Mouse (Mus musculus) intestine, embryonic 16.5 days (tissue): ENCODE results near the gene Xxylt1. TPM values are rescaled to one million over a fixed set of nuclear protein-coding genes. Genes with fewer than 3 reads are reported as not detected.

ENCODE experiments used
- ATAC-seq: fragments of 200-750 bp; cut with Nextera tagmentation; 2 replicates; pipeline ENCODE4 v1.8.0; 2017; ENCODE audit warnings: moderate TSS enrichment, moderate library complexity
- H3K27ac ChIP-seq: fragments of 300-500 bp; sonication (generic); 2 replicates; pipeline ENCODE4 v1.5.1; 2014; ENCODE audit warnings: mild to moderate bottlenecking, low read length
- H3K27me3 ChIP-seq: fragments of 300-500 bp; sonication (generic); replicated peaks from 2 replicates; pipeline ENCODE4 v1.6.1; 2014; ENCODE audit warnings: low read length, control low read depth, mixed read lengths; ENCODE audit not compliant: control insufficient read depth, insufficient read depth
- H3K36me3 ChIP-seq: fragments of 300-500 bp; sonication (generic); 2 replicates; pipeline ENCODE4 v1.6.1; 2014; ENCODE audit warnings: low read length, control low read depth; ENCODE audit not compliant: control insufficient read depth, insufficient read depth
- H3K4me1 ChIP-seq: fragments of 300-500 bp; sonication (generic); 2 replicates; pipeline ENCODE4 v1.6.1; 2014; ENCODE audit warnings: low read length, control low read depth, mixed read lengths; ENCODE audit not compliant: control insufficient read depth, insufficient read depth
- H3K4me2 ChIP-seq: fragments of 300-500 bp; sonication (generic); 2 replicates; pipeline ENCODE4 v1.6.1; 2014; ENCODE audit warnings: low read depth, low read length, control low read depth
- H3K4me3 ChIP-seq: fragments of 300-500 bp; sonication (generic); 2 replicates; pipeline ENCODE4 v1.5.1; 2014; ENCODE audit warnings: mild to moderate bottlenecking, low read length
- H3K9ac ChIP-seq: fragments of 300-500 bp; sonication (generic); 2 replicates; pipeline ENCODE4 v1.6.1; 2014; ENCODE audit warnings: low read depth, low read length
- H3K9me3 ChIP-seq: fragments of 300-500 bp; sonication (generic); 2 replicates; pipeline ENCODE4 v1.6.1; 2016; ENCODE audit warnings: low read length, control low read depth; ENCODE audit not compliant: control insufficient read depth
- WGBS: fragments of 180-500 bp; shearing (Covaris S2); extraction: QIAGEN DNeasy Blood & Tissue Kit; methylation state at CpG from one replicate; pipeline ENCODE4 v1.1.7; 2014; 5-methylcytosine and 5-hydroxymethylcytosine counted together
- polyA plus RNA-seq: library from polyadenylated mRNA; unstranded; fragments of >200 nt; fragmentation: Nextera tagmentation; extraction: Ambion mirVana; gene quantifications from 2 replicates; pipeline ENCODE4 v1.2.1, GENCODE M21; 2015

The Xxylt1 gene
- polyA plus RNA-seq, 1 experiment from 2014 or later, result 4.9 TPM

DNA sequence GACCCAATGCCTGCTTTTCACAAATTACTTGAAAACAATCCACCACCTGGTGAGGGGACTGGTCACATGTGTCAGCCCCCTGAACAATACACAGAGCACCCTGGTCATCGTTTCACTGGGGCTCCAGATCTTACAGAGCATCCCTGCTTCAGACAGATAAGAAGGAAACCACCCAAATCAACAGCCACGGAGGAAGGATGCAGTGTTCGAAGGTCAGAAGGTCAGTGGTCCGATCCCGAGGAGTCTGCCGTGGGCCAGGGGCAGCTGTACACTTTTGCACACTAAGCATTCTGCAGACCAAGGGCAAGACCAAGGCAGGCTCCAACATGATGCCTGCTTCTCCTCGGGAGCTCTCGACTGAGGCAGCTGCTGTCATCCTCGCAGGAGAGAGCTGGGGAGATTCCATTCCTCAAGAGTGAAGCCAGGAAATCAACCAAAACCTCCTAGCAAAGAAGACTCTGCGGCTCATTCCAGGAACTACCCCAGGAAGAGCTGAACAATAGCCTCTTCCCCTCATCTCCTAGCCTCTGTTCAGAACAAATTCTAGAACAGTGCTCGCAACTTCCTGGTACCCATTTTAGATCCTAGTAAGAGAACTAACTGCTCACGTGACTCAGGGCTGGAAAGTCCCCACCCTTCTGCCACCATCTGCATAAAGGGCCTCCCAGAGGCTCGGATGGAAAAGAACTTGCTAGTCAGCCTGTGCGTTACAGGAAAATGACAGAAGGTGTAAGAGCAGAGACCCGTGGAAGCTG is 14.7 kb downstream of the Xxylt1 start:
- ATAC-seq, result peak; percentile 40
- WGBS, result 50% methylated on average over 15 of the region's 15 CpGs

DNA sequence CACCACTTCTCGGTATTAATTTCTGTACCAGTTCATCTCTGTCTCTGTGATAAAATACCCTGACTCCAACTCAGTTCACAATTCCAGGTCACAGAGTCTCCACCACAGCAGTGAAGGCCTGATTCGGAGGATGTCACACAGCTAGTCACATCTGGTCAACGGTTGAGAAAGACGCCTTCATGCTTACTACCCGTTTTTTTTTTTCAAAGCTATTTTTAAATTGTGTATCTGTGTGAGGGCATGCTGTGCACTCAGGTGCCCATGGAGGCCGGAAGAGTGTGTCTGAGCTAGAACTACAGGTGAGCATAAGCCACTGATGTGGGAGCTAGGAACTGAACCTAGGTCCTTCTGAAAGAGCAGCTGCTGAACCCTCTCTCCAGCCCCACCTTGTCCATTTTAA is 16.4 kb downstream of the Xxylt1 start:
- Histone ChIP-seq H3K4me3 (no peak overlapping the region), H3K27me3 (no peaks in the 10 kb centered on the region), H3K27ac (no peak overlapping the region), H3K9ac (no peak overlapping the region), H3K36me3 (no peaks in the 10 kb centered on the region), H3K4me1 (peaks cover 27% of the 10 kb centered on the region), H3K4me2 (no peak overlapping the region), H3K9me3 (no peaks in the 10 kb centered on the region)
- 89% methylated on average over 6 of the region's 6 CpGs for WGBS
- no peak for ATAC-seq

More for the DNA sequence above, 14.7 kb downstream of the Xxylt1 start:
- no peaks in the 10 kb centered on the region for H3K9me3 ChIP-seq
- no peak overlapping the region for H3K4me3 ChIP-seq
- no peaks in the 10 kb centered on the region for H3K36me3 ChIP-seq
- no peak overlapping the region for H3K9ac ChIP-seq
- peaks cover 34% of the 10 kb centered on the region for H3K4me1 ChIP-seq
- no peak overlapping the region for H3K4me2 ChIP-seq
- H3K27ac ChIP-seq, result peak overlapping the region; percentile 73
- H3K27me3 ChIP-seq, result no peaks in the 10 kb centered on the region

DNA sequence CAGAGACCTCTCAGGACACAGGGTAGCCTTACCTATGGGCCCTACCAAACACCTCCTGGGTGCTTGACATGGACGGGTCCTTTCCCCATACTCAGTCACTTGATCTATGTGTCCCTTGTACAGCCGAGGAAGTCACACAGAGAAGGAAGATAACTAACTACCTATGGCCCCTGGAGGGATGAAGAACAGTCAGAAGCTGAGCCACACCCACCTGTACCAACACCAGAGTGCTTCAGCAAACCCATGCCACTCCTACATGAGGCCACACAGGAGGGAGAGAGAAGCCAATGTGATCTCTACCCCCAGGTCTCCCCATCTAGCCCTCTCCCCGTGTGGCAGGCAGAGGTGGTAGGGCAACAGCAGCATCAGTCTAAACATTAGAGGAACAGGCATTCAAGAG is 18.3 kb downstream of the Xxylt1 start:
- no peak overlapping the region for H3K27ac ChIP-seq
- no peak overlapping the region for H3K4me3 ChIP-seq
- H3K27me3 ChIP-seq, result no peaks in the 10 kb centered on the region
- no peak overlapping the region for H3K9ac ChIP-seq
- peak; percentile 52; the same call in 1 of the 2 replicates for ATAC-seq
- no peak overlapping the region for H3K4me2 ChIP-seq
- H3K9me3 ChIP-seq, result no peaks in the 10 kb centered on the region
- H3K4me1 ChIP-seq, result peaks cover 23% of the 10 kb centered on the region
- H3K36me3 ChIP-seq, result no peaks in the 10 kb centered on the region
- WGBS, result 61% methylated on average over 3 of the region's 3 CpGs

DNA sequence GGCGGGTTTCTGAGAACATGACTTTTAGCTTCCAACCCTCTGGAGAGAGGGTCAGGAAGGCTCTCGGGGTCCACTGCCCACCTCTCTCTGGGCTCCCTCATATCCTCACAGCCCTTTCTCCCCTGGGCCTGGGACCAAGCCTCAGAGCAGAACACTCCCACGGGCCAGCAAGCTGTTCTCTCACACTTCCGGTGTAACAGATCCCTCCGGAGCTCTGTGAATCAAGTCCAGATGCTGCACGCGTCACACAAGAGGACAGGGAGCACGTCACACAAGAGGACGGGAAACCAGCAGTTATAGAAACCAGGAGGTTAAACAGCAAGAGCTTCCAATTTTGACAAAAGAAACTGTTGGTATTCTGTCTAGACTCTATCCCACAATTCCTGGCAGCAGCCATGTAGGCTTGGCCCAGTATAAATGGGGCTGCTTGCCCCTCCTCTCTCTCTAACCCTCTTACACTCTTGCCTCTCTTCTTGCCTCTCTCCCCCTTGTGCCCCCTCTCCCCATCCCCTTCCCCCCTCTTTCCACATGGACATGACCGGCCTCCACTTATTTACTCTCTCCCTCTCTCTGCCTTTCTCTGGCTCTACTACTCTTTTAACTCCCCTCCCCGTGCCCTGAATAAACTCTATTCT is 19.9 kb downstream of the Xxylt1 start:
- ATAC-seq, result no peak
- WGBS, result 72% methylated on average over 11 of the region's 11 CpGs
- H3K9me3 ChIP-seq, result no peaks in the 10 kb centered on the region
- H3K27ac ChIP-seq, result no peak overlapping the region
- no peak overlapping the region for H3K4me2 ChIP-seq
- H3K9ac ChIP-seq, result no peak overlapping the region
- H3K27me3 ChIP-seq, result no peaks in the 10 kb centered on the region
- H3K36me3 ChIP-seq, result no peaks in the 10 kb centered on the region
- H3K4me3 ChIP-seq, result no peak overlapping the region
- H3K4me1 ChIP-seq, result peaks cover 12% of the 10 kb centered on the region

DNA sequence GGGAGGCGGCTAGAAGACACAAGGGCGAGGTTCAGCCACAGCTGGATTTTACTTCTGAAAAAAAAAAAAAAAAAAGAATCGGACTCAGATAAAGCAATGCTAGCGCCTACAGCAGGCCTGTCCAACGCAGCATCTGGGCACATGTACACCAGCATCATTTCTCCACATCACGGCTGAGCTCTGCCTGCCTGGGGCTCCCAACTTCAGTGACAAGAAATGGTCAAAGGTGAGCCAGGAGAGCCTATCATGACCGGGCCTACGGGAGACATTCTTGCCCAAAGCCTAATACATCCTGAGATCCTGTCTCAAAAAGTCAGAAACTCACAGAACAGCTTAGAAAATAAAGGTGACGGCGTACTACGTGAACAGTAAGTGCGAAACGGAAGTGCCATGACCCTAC is 20.5 kb downstream of the Xxylt1 start:
- no peaks in the 10 kb centered on the region for H3K9me3 ChIP-seq
- no peak for ATAC-seq
- no peaks in the 10 kb centered on the region for H3K27me3 ChIP-seq
- no peaks in the 10 kb centered on the region for H3K36me3 ChIP-seq
- H3K27ac ChIP-seq, result no peak overlapping the region
- no peak overlapping the region for H3K4me2 ChIP-seq
- H3K9ac ChIP-seq, result no peak overlapping the region
- WGBS, result 94% methylated on average over 13 of the region's 13 CpGs
- peaks cover 10% of the 10 kb centered on the region; the same call in 1 of the 2 replicates for H3K4me1 ChIP-seq
- no peak overlapping the region for H3K4me3 ChIP-seq

DNA sequence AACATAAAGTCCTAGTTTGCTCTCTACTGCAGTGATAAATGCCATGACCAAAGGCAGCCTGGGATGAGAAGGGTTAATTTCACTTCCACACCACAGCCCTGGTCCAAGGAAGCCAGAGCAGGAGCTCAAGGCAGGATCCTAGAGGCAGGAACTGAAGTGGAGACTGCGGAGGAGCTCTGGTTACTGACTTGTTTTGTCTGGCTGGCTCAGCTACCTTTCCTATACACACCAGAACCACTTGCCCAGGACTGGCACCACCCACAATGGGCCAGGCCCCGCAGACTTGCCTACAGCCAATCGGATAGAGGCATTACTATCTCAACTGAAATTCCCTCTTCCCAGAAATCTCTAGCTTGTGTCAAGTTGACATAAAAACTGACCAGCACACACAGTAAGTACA is 21.0 kb downstream of the Xxylt1 start:
- Histone ChIP-seq H3K9me3 (no peaks in the 10 kb centered on the region), H3K36me3 (no peaks in the 10 kb centered on the region), H3K27ac (no peak overlapping the region), H3K27me3 (no peaks in the 10 kb centered on the region), H3K4me3 (no peak overlapping the region), H3K4me1 (peaks cover 10% of the 10 kb centered on the region; the same call in 1 of the 2 replicates), H3K9ac (no peak overlapping the region), H3K4me2 (no peak overlapping the region)
- no peak for ATAC-seq
- WGBS, result 90% methylated on average over 3 of the region's 3 CpGs

DNA sequence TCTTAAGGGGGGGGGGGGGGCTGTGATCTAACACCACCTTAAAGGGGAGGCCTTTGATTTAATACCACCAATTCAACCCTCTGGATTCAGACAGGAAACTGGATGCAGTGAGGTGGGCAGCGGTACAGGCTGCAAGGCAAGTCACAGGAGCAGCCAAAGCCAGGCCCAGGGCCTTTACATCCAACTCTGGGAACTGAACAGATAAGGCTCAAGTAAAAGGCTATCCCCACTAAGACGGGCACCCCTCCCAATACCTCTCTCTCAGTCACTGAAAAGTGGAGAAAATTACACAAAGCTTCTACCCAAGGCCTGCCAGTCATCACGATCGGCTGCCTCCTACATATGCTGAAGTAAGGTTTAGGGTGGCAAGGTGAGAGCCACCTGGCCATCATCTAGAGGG is 21.5 kb downstream of the Xxylt1 start:
- H3K36me3 ChIP-seq, result no peaks in the 10 kb centered on the region
- no peak overlapping the region for H3K4me3 ChIP-seq
- H3K27me3 ChIP-seq, result no peaks in the 10 kb centered on the region
- no peak overlapping the region for H3K27ac ChIP-seq
- H3K4me2 ChIP-seq, result no peak overlapping the region
- ATAC-seq, result no peak
- peaks cover 10% of the 10 kb centered on the region; the same call in 1 of the 2 replicates for H3K4me1 ChIP-seq
- no peaks in the 10 kb centered on the region for H3K9me3 ChIP-seq
- no peak overlapping the region for H3K9ac ChIP-seq
- 86% methylated on average over 4 of the region's 4 CpGs for WGBS

DNA sequence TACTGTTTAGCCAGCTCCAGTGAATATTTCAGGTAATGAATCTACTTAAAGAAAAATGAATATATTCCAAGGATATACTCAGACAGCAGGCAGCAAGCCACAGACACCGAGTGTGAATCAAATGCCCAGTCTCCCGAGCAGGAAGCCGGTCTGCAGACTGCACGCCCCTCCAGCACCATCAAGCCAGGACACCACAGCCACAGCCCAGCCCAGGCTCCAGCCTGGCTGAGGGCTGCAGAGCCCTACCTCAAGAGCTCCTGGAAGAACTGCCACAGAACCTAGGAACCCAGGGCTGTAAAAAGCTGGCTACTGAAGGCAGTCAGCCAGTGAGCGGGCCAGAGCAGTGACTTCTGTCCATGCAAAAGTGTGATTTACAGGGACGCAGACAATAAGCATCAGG is 28.4 kb downstream of the Xxylt1 start:
- Histone ChIP-seq H3K36me3 (no peaks in the 10 kb centered on the region), H3K4me2 (no peak overlapping the region), H3K27ac (peak overlapping the region; percentile 61; the same call in 1 of the 2 replicates), H3K9ac (0 out of 2 replicates have a peak overlapping the region, but pooled peaks have one; percentile 47), H3K9me3 (no peaks in the 10 kb centered on the region), H3K4me3 (no peak overlapping the region), H3K27me3 (no peaks in the 10 kb centered on the region), H3K4me1 (peaks cover 7% of the 10 kb centered on the region; the same call in 1 of the 2 replicates)
- peak; percentile 53 for ATAC-seq
- WGBS, result 50% methylated on average over 6 of the region's 6 CpGs

DNA sequence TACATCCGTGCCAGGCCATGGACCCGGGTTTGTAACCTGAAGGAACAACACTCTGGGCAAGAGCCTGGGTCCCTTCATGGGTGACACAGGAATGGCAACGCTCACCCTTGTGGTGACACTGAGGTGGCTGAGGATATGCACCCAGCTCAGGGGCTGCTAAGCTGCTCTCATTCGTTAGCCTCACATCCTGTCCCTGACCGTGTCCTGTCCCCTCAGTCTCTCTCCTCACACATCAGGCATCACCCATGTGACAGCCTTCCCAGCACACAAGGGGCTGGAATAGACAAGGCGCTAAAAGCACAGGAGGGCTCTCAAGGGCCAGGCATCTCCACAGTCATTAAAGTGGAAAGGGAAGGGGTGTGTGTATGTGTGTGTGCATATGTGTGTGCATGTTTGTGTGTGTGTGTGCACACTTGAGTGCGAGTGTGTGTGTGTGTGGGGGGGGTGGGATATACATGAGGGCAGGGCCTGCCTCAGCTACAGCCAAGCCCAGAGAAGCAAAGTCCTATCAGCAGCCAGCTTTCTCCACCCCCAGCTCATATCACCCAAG is 29.0 kb downstream of the Xxylt1 start:
- no peak overlapping the region for H3K4me2 ChIP-seq
- no peak overlapping the region for H3K27ac ChIP-seq
- no peak overlapping the region for H3K9ac ChIP-seq
- H3K9me3 ChIP-seq, result no peaks in the 10 kb centered on the region
- whole genome bisulfite sequencing, result 71% methylated on average over 7 of the region's 7 CpGs
- peak; percentile 59; the same call in 1 of the 2 replicates for ATAC-seq
- no peaks in the 10 kb centered on the region for H3K36me3 ChIP-seq
- no peaks in the 10 kb centered on the region for H3K27me3 ChIP-seq
- H3K4me1 ChIP-seq, result peaks cover 7% of the 10 kb centered on the region; the same call in 1 of the 2 replicates
- no peak overlapping the region for H3K4me3 ChIP-seq
